Mouse (Mus musculus): Measurements from ENCODE around the gene Crybg2.

Crybg2 gene

GRCm38 (mm10) chr4:134058166-134058715 is 2.4 kb upstream of the Crybg2 start:
- DNase-seq (ENCODE audit: extremely low spot score, low read depth, low spot score), result no peak

- DNase-seq (ENCODE audit: extremely low spot score, low read depth, low spot score), result no peak
Observed at GRCm38 (mm10) chr4:134058908-134059307, 1.7 kb upstream of the Crybg2 start.

GRCm38 (mm10) chr4:134061166-134061830 is 683 bp downstream of the Crybg2 start:
- DNase-seq (ENCODE audit: extremely low spot score, low read depth, low spot score), result no peak

GRCm38 (mm10) chr4:134061944-134062446 is 1.4 kb downstream of the Crybg2 start:
- no peak for DNase-seq (ENCODE audit: extremely low spot score, low read depth, low spot score)

- no peak for DNase-seq (ENCODE audit: extremely low spot score, low read depth, low spot score)
Observed at GRCm38 (mm10) chr4:134062561-134062960, 1.9 kb downstream of the Crybg2 start.

- no peak for DNase-seq (ENCODE audit: extremely low spot score, low read depth, low spot score)
Observed at GRCm38 (mm10) chr4:134065431-134066004, 4.9 kb downstream of the Crybg2 start.

- DNase-seq (ENCODE audit: extremely low spot score, low read depth, low spot score), result no peak
Observed at GRCm38 (mm10) chr4:134067383-134067782, 6.8 kb downstream of the Crybg2 start.

- DNase-seq (ENCODE audit: extremely low spot score, low read depth, low spot score), result no peak
Observed at GRCm38 (mm10) chr4:134067833-134068544, 7.4 kb downstream of the Crybg2 start.

- DNase-seq (ENCODE audit: extremely low spot score, low read depth, low spot score), result no peak
Observed at GRCm38 (mm10) chr4:134068793-134069580, 8.4 kb downstream of the Crybg2 start.

GRCm38 (mm10) chr4:134078694-134079093 is 18.1 kb downstream of the Crybg2 start:
- DNase-seq (ENCODE audit: extremely low spot score, low read depth, low spot score), result peak; percentile 26

- no peak for DNase-seq (ENCODE audit: extremely low spot score, low read depth, low spot score)
Observed at GRCm38 (mm10) chr4:134080674-134081073, 20.1 kb downstream of the Crybg2 start.

GRCm38 (mm10) chr4:134081730-134082386 is 21.2 kb downstream of the Crybg2 start:
- peak; percentile 22 for DNase-seq (ENCODE audit: extremely low spot score, low read depth, low spot score)

- no peak for DNase-seq (ENCODE audit: extremely low spot score, low read depth, low spot score)
Observed at GRCm38 (mm10) chr4:134082460-134082859, 21.8 kb downstream of the Crybg2 start.

- no peak for DNase-seq (ENCODE audit: extremely low spot score, low read depth, low spot score)
Observed at GRCm38 (mm10) chr4:134084999-134085398, 24.4 kb downstream of the Crybg2 start.

- no peak for DNase-seq (ENCODE audit: extremely low spot score, low read depth, low spot score)
Observed at GRCm38 (mm10) chr4:134087412-134087811, 26.8 kb downstream of the Crybg2 start.

GRCm38 (mm10) chr4:134089029-134089428 is 28.4 kb downstream of the Crybg2 start:
- DNase-seq (ENCODE audit: extremely low spot score, low read depth, low spot score), result no peak

- DNase-seq (ENCODE audit: extremely low spot score, low read depth, low spot score), result no peak
Observed at GRCm38 (mm10) chr4:134090521-134091224, 30.1 kb downstream of the Crybg2 start.

- no peak for DNase-seq (ENCODE audit: extremely low spot score, low read depth, low spot score)
Observed at GRCm38 (mm10) chr4:134091225-134091529, 30.6 kb downstream of the Crybg2 start.

GRCm38 (mm10) chr4:134092382-134093288 is 32.0 kb downstream of the Crybg2 start:
- no peak for DNase-seq (ENCODE audit: extremely low spot score, low read depth, low spot score)

All from hindlimb bud, embryonic 11.5 days (tissue).